Mouse (Mus musculus) liver, embryonic 15.5 days (tissue): Measurements from ENCODE around the gene Gm36028. TPM values are rescaled to one million over a fixed set of nuclear protein-coding genes. Genes with fewer than 3 reads are reported as not detected.

Experiments
- ATAC-seq: fragments of 200-750 bp; cut with Nextera tagmentation; 2 replicates; pipeline ENCODE4 v1.8.0; 2017; ENCODE audit warnings: moderate number of reproducible peaks, mild to moderate bottlenecking, moderate library complexity; ENCODE audit not compliant: insufficient read depth
- H3K27ac ChIP-seq: fragments of 300-500 bp; sonication (generic); replicated peaks from 2 replicates; pipeline ENCODE4 v1.5.1; 2015; ENCODE audit warnings: mild to moderate bottlenecking, inconsistent platforms
- H3K27me3 ChIP-seq: fragments of 300-500 bp; sonication (generic); 2 replicates; pipeline ENCODE4 v1.6.1; 2015; ENCODE audit warnings: mild to moderate bottlenecking, inconsistent platforms
- H3K36me3 ChIP-seq: fragments of 300-500 bp; sonication (generic); replicated peaks from 2 replicates; pipeline ENCODE4 v1.6.1; 2015; ENCODE audit warnings: moderate library complexity, mild to moderate bottlenecking, inconsistent platforms
- H3K4me1 ChIP-seq: fragments of 300-500 bp; sonication (generic); replicated peaks from 2 replicates; pipeline ENCODE4 v1.6.1; 2015; ENCODE audit warnings: inconsistent platforms
- H3K4me2 ChIP-seq: fragments of 300-500 bp; sonication (generic); 2 replicates; pipeline ENCODE4 v1.6.1; 2015; ENCODE audit warnings: moderate library complexity, mild to moderate bottlenecking, inconsistent platforms
- H3K4me3 ChIP-seq: fragments of 300-500 bp; sonication (generic); replicated peaks from 2 replicates; pipeline ENCODE4 v1.5.1; 2015; ENCODE audit warnings: mild to moderate bottlenecking, inconsistent platforms
- H3K9ac ChIP-seq: fragments of 300-500 bp; sonication (generic); 2 replicates; pipeline ENCODE4 v1.6.1; 2015; ENCODE audit warnings: moderate library complexity, mild to moderate bottlenecking, inconsistent platforms
- H3K9me3 ChIP-seq: fragments of 300-500 bp; sonication (generic); replicated peaks from 2 replicates; pipeline ENCODE4 v1.6.1; 2016; ENCODE audit warnings: inconsistent platforms
- WGBS: fragments of 180-500 bp; shearing (Covaris S2); methylation state at CpG from one replicate; pipeline ENCODE4 v1.1.7; 2015; ENCODE audit warnings: mixed read lengths; ENCODE audit not compliant: insufficient replicate concordance; 5-methylcytosine and 5-hydroxymethylcytosine counted together
- polyA plus RNA-seq: library from polyadenylated mRNA; unstranded; fragments of >200 nt; fragmentation: Nextera tagmentation; extraction: Ambion mirVana; gene quantifications from 2 replicates; pipeline ENCODE4 v1.2.1, GENCODE M21; 2015

Gm36028 gene
- polyA plus RNA-seq, 1 experiment from 2014 or later, result 0.09 TPM

- Histone ChIP-seq H3K36me3 (no peaks in the 10 kb centered on the region), H3K9ac (no peak overlapping the region), H3K27me3 (no peaks in the 10 kb centered on the region), H3K4me1 (no peaks in the 10 kb centered on the region; the same call in 1 of the 2 replicates), H3K4me2 (no peak overlapping the region), H3K27ac (no peak overlapping the region), H3K4me3 (no peak overlapping the region), H3K9me3 (no peaks in the 10 kb centered on the region)
- 66% methylated on average over 8 of the region's 8 CpGs for WGBS
- ATAC-seq, result no peak
These were observed 53.7 kb downstream of the Gm36028 start for GRCm38 (mm10) chr16:37807269-37807668.

DNA sequence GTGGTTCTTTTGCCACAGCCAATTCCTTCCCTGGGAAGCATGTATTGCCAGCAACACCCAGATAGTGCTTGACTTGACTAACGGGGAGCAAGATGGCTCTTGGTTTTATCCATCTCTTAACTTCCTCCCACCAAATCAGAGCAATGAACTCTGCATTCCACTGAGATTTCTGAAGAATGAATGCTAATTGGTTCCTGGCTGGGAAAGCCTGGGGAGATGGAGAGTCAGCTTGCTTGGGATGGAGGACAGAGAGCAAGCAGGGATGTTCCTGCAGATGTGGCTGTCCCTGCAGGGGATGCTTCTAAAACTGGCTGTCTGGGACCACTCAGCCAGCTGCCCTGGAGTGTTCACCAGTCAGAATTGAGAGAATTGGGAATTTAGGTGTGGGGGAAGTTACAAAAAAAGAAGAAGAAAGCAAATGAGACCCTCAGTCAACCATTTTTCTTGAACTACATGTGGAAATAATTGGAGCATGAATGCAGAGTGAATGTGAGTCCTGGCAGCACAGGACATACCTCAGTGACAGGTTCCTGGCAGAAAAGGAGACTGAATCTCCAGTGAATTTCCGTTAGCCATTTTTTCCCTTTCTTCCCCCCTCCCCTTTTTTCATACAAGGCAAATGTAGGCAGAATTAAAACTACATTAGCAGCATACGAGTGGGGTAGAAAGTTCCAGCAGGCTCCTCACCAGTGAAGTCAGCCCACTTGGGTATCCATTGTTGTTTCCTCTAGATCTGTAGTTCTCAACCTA is 55.0 kb downstream of the Gm36028 start:
- ATAC-seq, result no peak
- Histone ChIP-seq H3K4me2 (no peak overlapping the region), H3K36me3 (no peaks in the 10 kb centered on the region), H3K9ac (no peak overlapping the region), H3K4me3 (no peak overlapping the region), H3K9me3 (no peaks in the 10 kb centered on the region), H3K4me1 (no peaks in the 10 kb centered on the region), H3K27me3 (no peaks in the 10 kb centered on the region), H3K27ac (no peak overlapping the region)
- 54% methylated on average over 3 of the region's 3 CpGs for WGBS

GRCm38 (mm10) chr16:37803387-37803950 is 57.5 kb downstream of the Gm36028 start:
- Histone ChIP-seq H3K9ac (no peak overlapping the region), H3K27me3 (no peaks in the 10 kb centered on the region), H3K4me2 (no peak overlapping the region), H3K9me3 (no peaks in the 10 kb centered on the region), H3K4me3 (no peak overlapping the region), H3K4me1 (no peaks in the 10 kb centered on the region), H3K27ac (no peak overlapping the region), H3K36me3 (no peaks in the 10 kb centered on the region)
- no peak for ATAC-seq
- WGBS, result 64% methylated on average over 9 of the region's 9 CpGs

GRCm38 (mm10) chr16:37802686-37803295 is 58.2 kb downstream of the Gm36028 start:
- Histone ChIP-seq H3K27me3 (no peaks in the 10 kb centered on the region), H3K27ac (no peak overlapping the region), H3K9me3 (no peaks in the 10 kb centered on the region), H3K4me1 (no peaks in the 10 kb centered on the region), H3K36me3 (no peaks in the 10 kb centered on the region), H3K4me2 (no peak overlapping the region), H3K4me3 (no peak overlapping the region), H3K9ac (no peak overlapping the region)
- WGBS, result 41% methylated on average over 4 of the region's 4 CpGs
- ATAC-seq, result no peak

GRCm38 (mm10) chr16:37801097-37801496 is 59.8 kb downstream of the Gm36028 start:
- WGBS, result 40% methylated on average over 2 of the region's 2 CpGs
- no peak overlapping the region for H3K4me2 ChIP-seq
- no peak overlapping the region for H3K27ac ChIP-seq
- H3K9me3 ChIP-seq, result no peaks in the 10 kb centered on the region
- H3K27me3 ChIP-seq, result no peaks in the 10 kb centered on the region
- no peak overlapping the region for H3K9ac ChIP-seq
- ATAC-seq, result no peak
- no peaks in the 10 kb centered on the region for H3K4me1 ChIP-seq
- no peak overlapping the region for H3K4me3 ChIP-seq
- no peaks in the 10 kb centered on the region for H3K36me3 ChIP-seq

Other genes starting within 250 kb of the Gm36028 start
- 21.5 and 31.8 TPM in 2 replicates for gene Ndufb4, start 206.7 kb downstream of the Gm36028 start, polyA plus RNA-seq
- 18.7 and 18.8 TPM in 2 replicates for gene Fstl1, start 84.3 kb downstream of the Gm36028 start, polyA plus RNA-seq
- 12.0 TPM in 2 replicates for gene Lrrc58, start 7.2 kb upstream of the Gm36028 start, polyA plus RNA-seq
- 0.02 TPM in 1 of 2 replicates, not detected in the other for gene Gpr156, start 55.4 kb upstream of the Gm36028 start, polyA plus RNA-seq
- 10.7 and 11.3 TPM in 2 replicates for gene Gsk3b, start 227.9 kb upstream of the Gm36028 start, polyA plus RNA-seq